ENCODE assay signal across 7 mouse cellular contexts in the genomic region with DNA sequence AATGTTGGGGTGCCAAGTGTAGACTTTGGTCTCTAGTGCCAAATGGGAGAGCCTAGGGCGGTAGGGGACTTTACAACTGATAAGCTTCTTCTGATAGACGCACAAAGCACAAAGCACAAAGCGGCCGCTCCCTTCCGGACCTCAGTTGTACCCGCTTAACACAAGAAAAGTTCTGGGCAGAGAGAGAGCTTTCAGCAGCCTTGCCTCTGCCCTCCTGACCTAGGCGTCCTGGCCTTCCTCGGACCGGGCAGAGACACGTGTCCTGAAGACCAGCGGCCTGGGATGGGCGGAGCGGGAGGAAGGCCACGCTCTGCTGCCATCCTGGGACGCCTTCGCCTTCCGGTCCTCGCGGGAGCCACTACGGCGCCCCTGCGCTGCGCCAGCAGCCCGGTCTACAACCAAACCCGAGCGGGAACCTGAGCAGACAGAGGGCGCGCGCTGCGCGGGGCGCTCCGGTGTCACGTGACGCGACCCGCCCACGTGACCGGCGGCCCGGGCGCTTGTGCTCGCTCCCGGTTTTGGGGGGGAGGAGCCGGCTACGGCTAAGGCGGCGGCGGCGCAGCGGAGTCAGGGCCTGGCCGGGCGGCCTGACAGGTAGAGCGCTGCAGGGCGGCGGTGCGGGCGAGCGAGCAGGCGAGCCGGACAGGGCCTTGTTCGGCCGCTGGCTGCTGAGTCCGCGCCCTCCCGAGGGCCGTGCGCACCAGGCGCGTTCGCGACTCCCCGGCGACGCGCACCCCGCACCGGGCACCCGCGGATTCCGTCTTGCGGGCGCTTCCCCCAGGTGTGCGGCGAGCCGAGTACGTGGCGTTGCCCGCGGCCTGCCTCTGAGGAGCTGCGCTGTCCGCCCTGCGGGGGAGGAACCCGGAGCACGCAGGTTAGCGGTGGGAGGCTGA. TPM values are rescaled to one million over a fixed set of nuclear protein-coding genes. Genes with fewer than 3 reads are reported as not detected.
DNase-seq lines count a peak whose midpoint lies in the region; ATAC-seq lines count a peak whose summit lies in the region.

A gene (plus strand): TSS at position 499 of the 893 bp plus-strand sequence.

- intact Hi-C loops in gastrocnemius, postnatal 36 days (cut with DNase I), result no loop called here
- intact Hi-C loops in left cerebral cortex, postnatal 25 days (cut with DNase I), result no loop called here

- H3K4me3 ChIP-seq in intestine, embryonic 15.5 days (replicated peaks), result peak within 1 kb of the TSS; percentile 95
- peak within 1 kb of the TSS; percentile 90 for H3K4me3 ChIP-seq in midbrain, embryonic 10.5 days

- peak within 1 kb of the TSS; percentile 83 for H3K4me2 ChIP-seq in intestine, embryonic 15.5 days (replicated peaks)

- H3K9me3 ChIP-seq in intestine, embryonic 15.5 days, result no peaks in the 10 kb centered on the region
- no peaks in the 10 kb centered on the region for H3K9me3 ChIP-seq in midbrain, embryonic 10.5 days (replicated peaks)

- no peaks in the 10 kb centered on the region for H3K27me3 ChIP-seq in intestine, embryonic 15.5 days (replicated peaks)
- no peaks in the 10 kb centered on the region for H3K27me3 ChIP-seq in midbrain, embryonic 10.5 days (ENCODE audit: low read depth, poor library complexity, severe bottlenecking)

- H3K27ac ChIP-seq in intestine, embryonic 15.5 days, result peak within 1 kb of the TSS; percentile 98
- peak within 1 kb of the TSS; percentile 99 for H3K27ac ChIP-seq in midbrain, embryonic 10.5 days (replicated peaks)

- no peaks in the 10 kb centered on the region for H3K36me3 ChIP-seq in intestine, embryonic 15.5 days
- no peaks in the 10 kb centered on the region for H3K36me3 ChIP-seq in midbrain, embryonic 10.5 days

- H3K4me1 ChIP-seq in intestine, embryonic 15.5 days (replicated peaks), result 0 out of 2 replicates have a peak, but pooled peaks cover 1% of the 10 kb centered on the region
- peaks cover 47% of the 10 kb centered on the region for H3K4me1 ChIP-seq in midbrain, embryonic 10.5 days

- WGBS in intestine, embryonic 15.5 days, result under 1% methylated on average over 95 of the region's 96 CpGs
- WGBS in midbrain, embryonic 10.5 days, result under 1% methylated on average over 96 of the region's 96 CpGs

- peak; percentile 96 for ATAC-seq in intestine, embryonic 15.5 days

- DNase-seq in adrenal gland, adult 2 months, result peak; percentile 98
- peak; percentile 91 for DNase-seq in embryo, embryonic 11.5 days (ENCODE audit: low read depth, low spot score)
- peak; percentile 87 to 88 for DNase-seq in gastrocnemius, postnatal 36 days
- DNase-seq in left cerebral cortex, postnatal 25 days (ENCODE audit: low spot score in 2 of 2), result peak; percentile 92 to 93
- DNase-seq in midbrain, embryonic 10.5 days (ENCODE audit: low spot score), result peak; percentile 95
- DNase-seq in right cerebral cortex, postnatal 4 days, result peak; percentile 85

- peak within 1 kb of the TSS; percentile 94 for H3K9ac ChIP-seq in intestine, embryonic 15.5 days

RNA-seq across cellular contexts. Expression of the gene that starts here (rescaled TPM):
- total RNA-seq in adrenal gland, adult 2 months (2021), result 10 to 100 TPM; 24.8 to 35.2 TPM
- polyA plus RNA-seq in adrenal gland, adult 2 months (2012; rRNA removed), result 19.4 and 24.7 TPM in 2 replicates
- total RNA-seq in gastrocnemius, postnatal 36 days (2021), result 10 to 100 TPM in 1 of 2 experiments, 1 to 10 TPM in 1; 9.1 to 11.4 TPM
- 51.8 and 54.0 TPM in 2 replicates for polyA plus RNA-seq in intestine, embryonic 15.5 days (2015; fragmentation: Nextera tagmentation; extraction: Ambion mirVana)
- 10 to 100 TPM; 26.2 to 27.0 TPM for total RNA-seq in left cerebral cortex, postnatal 25 days (2021)
- polyA plus RNA-seq in midbrain, embryonic 10.5 days (2016; fragmentation: Nextera tagmentation; extraction: Ambion mirVana), result 114 and 122 TPM in 2 replicates

Comparison
In these comparisons a context has a peak if more than half of its experiments do, and no peak if none do; other contexts are left out.
1. Peak in every context shown above with its lines: DNase-seq, ATAC-seq, H3K4me3 ChIP-seq and H3K27ac ChIP-seq.